Mouse (Mus musculus): ENCODE measurements at regions not wholly inside any gene's neighbourhood (a gene's known extent, or its start where the extent isn't known, plus 50 kb on each side); places are given as distances from the start of the nearest gene placed in this dataset.

GRCm38 (mm10) chr4:66482495-66483291 lies 78.3 kb upstream of the Astn2 start:
- no peak for TF ChIP-seq MAFK (IDR thresholded peaks at IDR 0.05; ENCODE audit: insufficient read depth, low read depth, low read length)
- TF ChIP-seq CHD2 (IDR thresholded peaks at IDR 0.05; ENCODE audit: low read depth, low read length): no peak

Measured in ES-E14 (cell line).